Mouse (Mus musculus): ENCODE results near the gene Ttc21a.

DNA sequence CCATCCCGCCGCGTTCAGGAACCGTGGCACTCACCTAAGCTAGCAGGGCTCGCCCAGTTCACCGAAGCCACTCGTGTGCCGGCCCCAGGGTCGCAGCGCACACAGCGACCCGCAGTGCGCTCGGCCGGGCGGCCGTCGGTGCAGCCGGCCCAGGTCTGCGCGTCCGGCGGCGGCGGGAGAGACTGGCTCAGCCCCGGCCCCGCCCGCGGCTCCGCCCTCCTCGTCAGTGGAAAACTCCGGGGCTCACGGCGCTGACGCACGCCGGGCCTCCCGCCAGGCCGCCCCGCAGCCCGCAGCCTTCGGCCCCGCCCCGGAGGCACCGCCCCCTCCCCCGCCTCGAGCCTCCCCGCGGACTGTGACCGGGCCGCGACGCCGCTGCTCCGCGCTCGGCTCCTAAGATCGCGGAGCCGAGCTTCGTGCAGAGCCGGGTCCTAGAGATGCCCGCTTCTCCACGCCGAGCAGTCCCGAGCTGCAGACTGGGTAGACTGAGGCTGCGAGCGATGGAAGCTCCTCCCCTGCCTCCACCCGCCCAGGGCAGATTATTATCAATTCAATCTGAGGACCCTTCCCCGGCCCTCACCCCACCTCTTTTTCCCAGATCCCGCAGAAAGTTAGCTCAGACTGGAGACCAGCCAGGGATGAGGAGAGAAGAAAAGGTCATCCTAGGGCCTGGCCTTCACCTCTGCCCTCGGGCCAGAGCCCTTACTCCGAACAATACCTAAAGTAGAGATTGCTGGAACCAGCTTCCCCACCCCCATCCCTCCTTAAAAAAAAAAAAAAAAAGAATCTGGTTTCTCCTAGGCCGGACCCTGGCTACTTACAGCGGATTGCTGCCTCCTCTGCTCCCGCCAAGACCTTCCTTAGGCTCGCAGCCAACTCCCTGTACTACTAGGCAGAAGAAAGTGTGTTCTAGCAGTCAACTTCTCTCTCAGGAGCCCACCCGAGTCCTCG is 46.5 kb downstream of the Ttc21a start:
- no peak for TF ChIP-seq TAL1 (IDR thresholded peaks at IDR 0.05; ENCODE audit: low read length)
- no peak for TF ChIP-seq GATA1 (IDR thresholded peaks at IDR 0.05; ENCODE audit: low read length)

Data from erythroblast, embryonic 14.5 days (primary cell).